Mouse (Mus musculus) megakaryocyte progenitor cell, adult 5-6 weeks (primary cell): ENCODE measurements at regions not wholly inside any gene's neighbourhood (a gene's known extent, or its start where the extent isn't known, plus 50 kb on each side); places are given as distances from the start of the nearest gene placed in this dataset.
"Not testable (repeated sequence)": the region's sequence is repeated elsewhere in the genome, so short reads cannot be mapped to it uniquely, and the experiment has no call there.

Experiments
- ATAC-seq: replicated peaks from 2 replicates; pipeline ENCODE4 v1.8.0; 2016; ENCODE audit warnings: mild to moderate bottlenecking, moderate TSS enrichment, inconsistent platforms; ENCODE audit not compliant: poor library complexity

GRCm38 (mm10) chr13:69129056-69129620, 129.8 kb upstream of the Adcy2 start:
- ATAC-seq, result no peak

GRCm38 (mm10) chr13:69127522-69127921, 128.2 kb upstream of the Adcy2 start:
- no peak for ATAC-seq

- ATAC-seq, result not testable (repeated sequence)
These were observed 119.4 kb upstream of the Adcy2 start for GRCm38 (mm10) chr13:69118743-69119142.

GRCm38 (mm10) chr13:69109168-69109567, 109.8 kb upstream of the Adcy2 start:
- no peak for ATAC-seq

GRCm38 (mm10) chr13:69086613-69087012, 87.3 kb upstream of the Adcy2 start:
- peak; percentile 58 for ATAC-seq

- ATAC-seq, result no peak
These were observed 71.0 kb upstream of the Adcy2 start for GRCm38 (mm10) chr13:69070336-69070735.

GRCm38 (mm10) chr13:69069817-69070216, 70.5 kb upstream of the Adcy2 start:
- no peak for ATAC-seq

- no peak for ATAC-seq
These were observed 67.3 kb upstream of the Adcy2 start for GRCm38 (mm10) chr13:69066636-69067035.

GRCm38 (mm10) chr13:69065285-69065684, 65.9 kb upstream of the Adcy2 start:
- ATAC-seq, result no peak

- no peak for ATAC-seq
These were observed 63.4 kb upstream of the Adcy2 start for GRCm38 (mm10) chr13:69062692-69063233.

- ATAC-seq, result no peak
These were observed 62.1 kb upstream of the Adcy2 start for GRCm38 (mm10) chr13:69061436-69061835.
